Mouse (Mus musculus) G1E (cell line): ENCODE results near the gene Fbxo3.

Experiments
- CTCF ChIP-seq: IDR thresholded peaks from 2 replicates; pipeline ENCODE4 v1.5.1; 2012; ENCODE audit warnings: low read depth, low read length, inconsistent platforms, mixed read lengths
- GATA1 ChIP-seq: IDR thresholded peaks from 2 replicates; pipeline ENCODE4 v1.6.1; 2012; ENCODE audit warnings: borderline replicate concordance, low read length, inconsistent platforms, mixed read lengths
- TAL1 ChIP-seq: conservative IDR thresholded peaks from 2 replicates; pipeline ENCODE4 v1.6.1; 2012; ENCODE audit warnings: low read depth, low read length, inconsistent platforms, mixed read lengths

- peak; percentile 48 for TF ChIP-seq CTCF
- TF ChIP-seq GATA1, result no peak
- TF ChIP-seq TAL1, result no peak
These were observed 26.4 kb upstream of the Fbxo3 start for GRCm38 (mm10) chr2:104001076-104001475.
